Mouse (Mus musculus) myocyte (in vitro differentiated cells): ENCODE results near the gene 2900011O08Rik.

Experiments used
- E2F4 ChIP-seq: IDR thresholded peaks from one replicate; pipeline ENCODE4 v1.6.1; 2011; ENCODE audit warnings: mild to moderate bottlenecking, control low read depth, moderate library complexity; ENCODE audit not compliant: insufficient read depth
- TCF3 ChIP-seq: IDR thresholded peaks from one replicate; pipeline ENCODE4 v1.6.1; 2011; ENCODE audit warnings: low read depth, control low read depth; ENCODE audit not compliant: insufficient read length

DNA sequence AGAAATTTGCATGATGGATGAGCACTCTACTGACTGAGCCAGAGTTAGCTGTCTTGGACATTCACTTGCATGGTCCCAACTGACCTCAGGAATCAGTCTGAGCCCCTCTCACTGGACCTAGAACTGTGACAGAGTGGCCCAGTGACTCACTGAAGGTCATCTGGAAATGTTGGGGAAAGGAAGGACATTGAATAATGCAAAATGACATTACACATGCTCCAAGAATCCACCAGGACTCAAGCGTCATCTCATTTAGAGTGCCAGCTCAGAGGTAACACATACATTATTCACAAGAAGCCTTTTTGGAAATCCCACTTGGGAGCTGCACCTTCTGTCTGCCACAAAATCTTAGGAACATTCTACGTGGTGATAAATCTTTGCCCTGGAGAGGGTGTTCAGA is 43.4 kb downstream of the 2900011O08Rik start:
- TF ChIP-seq E2F4: no peak
- TF ChIP-seq TCF3: no peak
